Mouse (Mus musculus) testis, postnatal 14 days (tissue): ENCODE measurements around the gene Atg14.
"Not testable (repeated sequence)": the region's sequence is repeated elsewhere in the genome, so short reads cannot be mapped to it uniquely, and the experiment has no call there.

ENCODE experiments used
- DNase-seq: peaks from one replicate; pipeline ENCODE4 v3.0.0; 2021; ENCODE audit warnings: low spot score

Gene Atg14

GRCm38 (mm10) chr14:47544286-47544685 is 26.2 kb downstream of the Atg14 start:
- no peak for DNase-seq

GRCm38 (mm10) chr14:47542283-47542682 is 28.2 kb downstream of the Atg14 start:
- DNase-seq: no peak

- no peak for DNase-seq
These were observed 29.0 kb downstream of the Atg14 start for GRCm38 (mm10) chr14:47541325-47541948.

DNA sequence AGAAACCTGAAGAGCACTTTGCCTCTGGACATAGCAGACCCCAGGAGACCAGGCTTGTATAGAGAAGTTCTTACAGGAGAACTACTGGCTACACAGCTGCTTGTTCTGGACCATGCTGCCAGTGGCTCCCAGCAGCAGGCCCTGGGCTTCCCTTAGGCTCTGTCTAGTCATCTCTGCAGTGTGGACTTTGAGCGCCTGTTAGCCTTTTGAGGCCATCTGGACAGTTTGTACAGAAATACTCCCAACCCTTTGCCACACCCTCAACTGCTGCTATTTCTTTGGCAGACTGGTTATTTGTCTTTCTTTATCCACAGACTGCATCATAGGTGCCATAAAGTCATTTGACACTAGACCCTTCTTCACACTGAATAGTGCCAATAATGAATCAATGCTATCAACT is 35.4 kb downstream of the Atg14 start:
- no peak for DNase-seq

DNA sequence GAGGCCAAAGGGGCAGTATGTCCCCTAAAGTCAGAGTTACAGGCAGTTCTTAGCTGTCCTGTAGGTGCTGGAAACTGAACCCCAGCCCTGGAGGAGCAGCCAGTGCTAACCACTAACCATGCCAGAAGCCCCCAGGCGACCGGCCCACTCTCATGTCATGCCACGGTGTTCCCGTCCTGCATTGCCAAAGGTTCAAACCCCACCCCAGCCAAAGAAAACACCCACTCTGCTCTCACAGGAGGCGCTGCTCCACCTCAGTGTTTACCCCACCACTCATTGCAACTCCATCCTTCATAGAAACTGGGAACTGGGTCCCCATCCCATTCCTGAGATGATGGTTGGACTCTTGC is 36.3 kb downstream of the Atg14 start:
- no peak for DNase-seq

DNA sequence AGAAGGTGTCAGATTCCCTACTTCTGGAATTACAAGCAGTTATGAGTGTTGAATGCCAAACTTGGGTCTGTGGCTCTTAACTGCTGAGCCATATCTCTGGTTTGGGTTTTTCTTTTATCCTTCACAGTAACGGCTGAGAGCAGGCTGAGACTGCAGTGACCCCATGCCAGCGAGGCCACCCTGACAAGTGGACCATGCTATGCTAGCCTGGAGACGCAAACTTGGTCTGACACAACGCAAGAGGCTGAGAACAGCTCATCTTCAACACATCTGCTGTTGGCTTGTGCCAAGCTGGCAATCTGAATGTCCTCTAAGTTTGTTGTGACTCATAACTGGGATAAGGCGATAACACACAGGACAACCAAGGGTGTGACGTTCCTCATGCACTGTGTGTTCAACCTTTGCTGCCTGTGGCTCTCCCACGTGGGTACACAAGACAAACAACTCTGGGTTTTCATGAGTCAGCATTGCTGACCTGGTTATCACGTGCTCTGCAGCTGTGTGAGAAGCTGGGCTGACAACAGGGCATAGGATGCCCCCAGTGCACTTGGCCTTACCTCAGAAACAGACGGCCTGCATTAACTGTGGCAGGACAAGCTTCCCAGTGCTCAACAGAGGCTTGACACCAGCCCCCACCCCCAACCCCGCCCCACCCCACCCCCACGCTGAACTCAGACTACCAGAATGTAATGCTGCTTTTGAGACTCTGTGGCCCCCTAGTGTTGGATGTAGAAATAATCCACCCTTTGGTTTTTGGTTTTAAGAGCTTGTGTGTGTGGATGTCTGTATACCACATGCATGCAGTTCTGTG is 36.9 kb downstream of the Atg14 start:
- DNase-seq: peak; percentile 39

- no peak for DNase-seq
These were observed 38.0 kb downstream of the Atg14 start for GRCm38 (mm10) chr14:47532496-47532895.

GRCm38 (mm10) chr14:47529592-47529991 is 40.9 kb downstream of the Atg14 start:
- not testable (repeated sequence) for DNase-seq

GRCm38 (mm10) chr14:47529019-47529418 is 41.4 kb downstream of the Atg14 start:
- DNase-seq: no peak

GRCm38 (mm10) chr14:47528293-47528692 is 42.2 kb downstream of the Atg14 start:
- no peak for DNase-seq

- no peak for DNase-seq
These were observed 42.6 kb downstream of the Atg14 start for GRCm38 (mm10) chr14:47527833-47528232.

GRCm38 (mm10) chr14:47525861-47526260 is 44.6 kb downstream of the Atg14 start:
- no peak for DNase-seq

- no peak for DNase-seq
These were observed 45.1 kb downstream of the Atg14 start for GRCm38 (mm10) chr14:47525374-47525773.

GRCm38 (mm10) chr14:47522301-47522700 is 48.1 kb downstream of the Atg14 start:
- DNase-seq: no peak

- no peak for DNase-seq
These were observed 48.8 kb downstream of the Atg14 start for GRCm38 (mm10) chr14:47521609-47522008.

- no peak for DNase-seq
These were observed 49.5 kb downstream of the Atg14 start for GRCm38 (mm10) chr14:47520751-47521449.

- DNase-seq: no peak
These were observed 51.8 kb downstream of the Atg14 start for GRCm38 (mm10) chr14:47518619-47519018.

- no peak for DNase-seq
These were observed 53.7 kb downstream of the Atg14 start for GRCm38 (mm10) chr14:47516755-47517154.

GRCm38 (mm10) chr14:47515636-47516035 is 54.8 kb downstream of the Atg14 start:
- no peak for DNase-seq

DNA sequence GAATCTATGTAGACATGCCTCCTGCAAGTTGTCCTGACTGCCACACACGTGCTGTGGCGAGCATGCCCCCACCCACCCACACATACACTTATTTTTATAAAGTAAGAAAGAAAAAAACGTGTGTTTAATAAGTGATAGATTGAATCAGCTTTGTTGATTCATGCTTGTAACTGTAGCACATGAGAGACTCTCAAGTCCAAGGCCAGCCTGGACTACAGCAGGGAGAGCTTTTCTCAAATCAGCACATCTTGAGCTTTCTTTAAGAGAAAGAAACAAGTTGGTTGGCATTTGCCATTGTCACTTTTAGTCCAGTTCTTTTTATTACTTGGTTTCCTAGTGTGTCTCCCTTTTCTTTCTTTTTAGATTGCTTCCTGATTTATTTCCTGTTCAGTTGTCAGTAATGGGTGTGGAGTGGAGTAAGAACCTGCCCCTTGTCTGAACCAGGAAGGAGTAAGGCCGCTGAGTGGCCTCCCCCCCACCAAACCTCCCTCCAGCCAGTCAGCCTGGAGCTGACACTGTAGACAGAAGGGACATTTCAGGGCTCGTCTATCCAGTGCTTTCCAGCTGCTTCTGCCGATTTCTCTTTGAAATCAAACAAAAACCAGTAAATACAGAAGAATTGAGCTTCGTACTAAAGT is 55.5 kb downstream of the Atg14 start:
- no peak for DNase-seq

DNA sequence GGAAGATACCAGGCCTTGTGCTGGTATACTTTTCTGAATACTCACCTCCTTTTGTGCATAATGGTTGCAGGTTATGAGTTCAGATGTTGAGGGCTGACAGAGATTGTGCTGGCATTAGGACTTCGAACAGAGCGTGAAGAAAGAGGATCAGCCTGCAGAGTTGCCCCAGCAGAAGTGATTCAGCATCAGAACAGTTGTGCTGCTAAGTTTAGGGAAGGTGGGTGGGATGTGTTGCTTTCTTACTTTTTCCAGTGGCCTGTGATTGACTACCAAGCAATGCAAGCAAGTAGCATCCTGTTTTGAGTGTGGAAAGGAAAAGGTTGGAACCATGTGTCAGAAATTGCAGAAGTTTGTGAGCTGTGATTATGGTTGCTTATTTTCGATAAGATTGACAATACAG is 56.8 kb downstream of the Atg14 start:
- no peak for DNase-seq

DNA sequence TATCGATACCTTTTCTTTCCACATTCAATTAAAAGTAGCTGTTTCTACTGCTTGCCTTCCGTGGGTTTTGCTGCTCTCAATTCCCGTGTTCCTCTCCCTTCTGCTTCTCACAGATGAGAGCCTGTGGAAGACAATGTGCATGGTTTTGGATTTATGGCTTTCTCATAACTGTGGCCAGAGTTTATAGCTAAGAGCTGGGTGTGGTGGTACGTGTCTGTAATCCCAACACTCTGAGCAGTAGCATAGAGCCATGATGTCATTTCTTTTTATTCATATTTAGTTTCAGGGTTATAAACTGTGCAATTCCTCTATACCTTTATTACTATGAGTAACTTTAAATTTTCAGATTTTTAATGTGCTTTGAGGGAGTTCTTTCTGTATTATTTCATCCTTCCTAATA is 60.2 kb downstream of the Atg14 start:
- no peak for DNase-seq

GRCm38 (mm10) chr14:47508035-47508434 is 62.4 kb downstream of the Atg14 start:
- DNase-seq: no peak
